Mouse (Mus musculus): ENCODE measurements around the gene Gm10770.
"Not testable (repeated sequence)": the region's sequence is repeated elsewhere in the genome, so short reads cannot be mapped to it uniquely, and the experiment has no call there.

GRCm38 (mm10) chr2:150132002-150132401 lies 47.5 kb downstream of the Gm10770 start:
- TF ChIP-seq POLR2A (IDR thresholded peaks at IDR 0.05; ENCODE audit: insufficient read length, low read depth); USF1 (IDR thresholded peaks at IDR 0.05; ENCODE audit: low read depth); MYOD1 (IDR thresholded peaks at IDR 0.05; ENCODE audit: control insufficient read depth in 1 of 3, insufficient read length in 2 of 3, low read depth in 2 of 3); MAX (IDR thresholded peaks at IDR 0.05; ENCODE audit: low read depth): not testable (repeated sequence)
- TF ChIP-seq CEBPB (IDR thresholded peaks at IDR 0.05; ENCODE audit: insufficient read depth, poor library complexity, severe bottlenecking) = 0 out of 2 replicates have a peak, but pooled peaks have one; percentile 23

Data from myocyte (in vitro differentiated cells).